Mouse (Mus musculus) right cerebral cortex, postnatal 10 days (tissue): ENCODE results near the gene Vcl.
A peak's percentile ranks its signal among the peaks of the same experiment; 100 is the strongest.

Experiments
- DNase-seq, 2 experiments: peaks; one replicate each; pipeline ENCODE4 v3.0.0; 2021; ENCODE audit warnings: low spot score in 2 of 2

The Vcl gene

DNA sequence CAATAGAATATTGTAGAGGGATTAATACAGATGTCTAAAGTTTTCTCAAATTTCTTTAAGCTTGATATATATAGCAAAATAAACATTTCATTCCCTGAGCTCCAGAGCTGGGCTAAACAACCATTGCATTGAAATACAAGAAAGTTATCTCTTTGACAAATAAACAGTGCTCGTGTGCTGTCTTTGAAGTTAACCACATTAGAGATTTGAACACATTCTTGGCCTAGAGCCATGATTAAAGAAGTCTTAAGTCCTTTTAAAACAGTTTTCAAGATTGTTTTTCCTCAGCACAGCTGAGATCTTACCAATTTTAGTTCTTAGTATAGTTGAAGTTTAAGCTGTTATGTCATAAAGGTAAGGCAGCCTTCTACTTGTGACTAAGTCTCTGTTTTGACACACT is 135.1 kb downstream of the Vcl start:
- no peak for DNase-seq

DNA sequence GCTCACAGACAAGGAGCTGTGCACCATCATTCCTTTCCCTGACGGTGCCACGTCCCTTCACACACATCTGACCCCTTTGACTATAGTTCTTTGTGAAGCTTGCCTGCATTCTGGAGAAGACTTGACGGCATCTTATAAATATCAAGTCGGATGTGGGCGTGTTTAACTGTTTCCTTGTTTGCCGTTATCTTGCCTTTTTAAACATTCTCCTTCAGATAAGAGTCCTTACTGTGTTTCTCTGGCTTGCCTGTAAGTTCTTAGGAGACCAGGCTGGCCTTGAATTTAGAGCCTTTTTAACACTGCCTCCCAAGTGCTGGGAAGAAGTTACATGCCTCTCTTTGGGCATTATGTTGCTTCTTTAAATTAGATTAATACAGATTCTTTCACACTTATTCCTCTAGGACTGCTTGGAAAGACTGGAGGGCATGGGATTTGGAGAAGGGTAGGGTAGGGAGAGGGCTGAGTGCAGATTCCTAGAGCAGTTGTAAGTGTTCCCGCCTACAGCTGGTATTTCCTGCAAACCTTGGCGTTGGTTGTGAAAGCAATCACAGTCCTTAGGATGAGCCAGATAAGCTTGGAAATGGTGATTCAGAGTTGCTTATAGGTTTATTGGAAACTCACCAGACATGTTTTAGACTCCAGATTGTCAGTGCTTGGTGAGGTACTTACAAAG is 136.4 kb downstream of the Vcl start:
- no peak for DNase-seq

DNA sequence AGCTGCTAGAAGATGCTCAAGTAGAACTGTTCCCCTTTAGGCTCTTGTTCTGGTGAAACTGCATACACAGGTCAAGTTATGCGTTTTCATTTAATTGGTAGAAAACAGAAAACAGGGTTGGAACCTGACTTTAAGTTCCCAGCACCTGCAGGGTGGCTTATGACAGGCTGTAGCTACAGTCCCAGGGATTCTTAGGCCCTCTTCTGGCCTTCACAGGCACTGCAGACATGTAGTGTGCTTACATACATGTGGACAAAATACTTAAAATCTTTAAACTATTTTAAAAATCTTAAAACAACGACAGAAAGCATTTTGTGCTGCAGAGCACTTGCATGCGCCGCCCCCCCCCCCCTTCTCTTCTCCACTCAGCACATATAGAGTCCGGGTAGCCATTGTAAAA is 140.4 kb downstream of the Vcl start:
- no peak for DNase-seq

DNA sequence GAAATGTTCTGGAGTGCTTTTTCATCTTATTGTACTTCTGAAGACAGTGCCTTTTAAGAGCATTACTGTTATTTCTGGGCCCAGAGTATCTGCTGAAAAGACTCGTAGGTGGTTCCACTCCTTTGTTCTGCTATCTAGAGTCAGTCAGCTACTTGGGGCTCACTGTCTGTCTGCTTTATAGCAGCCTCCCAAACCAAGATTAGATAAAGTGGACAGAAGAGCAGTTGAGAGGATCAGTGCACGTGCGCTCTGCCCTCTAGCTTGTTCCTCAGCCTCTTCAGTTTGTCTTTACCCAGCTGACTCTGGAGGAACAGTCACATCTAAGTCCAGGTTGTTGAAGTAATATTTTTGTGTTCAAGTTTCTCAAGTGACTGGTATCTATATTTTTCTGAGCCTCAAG is 144.8 kb downstream of the Vcl start:
- no peak for DNase-seq

DNA sequence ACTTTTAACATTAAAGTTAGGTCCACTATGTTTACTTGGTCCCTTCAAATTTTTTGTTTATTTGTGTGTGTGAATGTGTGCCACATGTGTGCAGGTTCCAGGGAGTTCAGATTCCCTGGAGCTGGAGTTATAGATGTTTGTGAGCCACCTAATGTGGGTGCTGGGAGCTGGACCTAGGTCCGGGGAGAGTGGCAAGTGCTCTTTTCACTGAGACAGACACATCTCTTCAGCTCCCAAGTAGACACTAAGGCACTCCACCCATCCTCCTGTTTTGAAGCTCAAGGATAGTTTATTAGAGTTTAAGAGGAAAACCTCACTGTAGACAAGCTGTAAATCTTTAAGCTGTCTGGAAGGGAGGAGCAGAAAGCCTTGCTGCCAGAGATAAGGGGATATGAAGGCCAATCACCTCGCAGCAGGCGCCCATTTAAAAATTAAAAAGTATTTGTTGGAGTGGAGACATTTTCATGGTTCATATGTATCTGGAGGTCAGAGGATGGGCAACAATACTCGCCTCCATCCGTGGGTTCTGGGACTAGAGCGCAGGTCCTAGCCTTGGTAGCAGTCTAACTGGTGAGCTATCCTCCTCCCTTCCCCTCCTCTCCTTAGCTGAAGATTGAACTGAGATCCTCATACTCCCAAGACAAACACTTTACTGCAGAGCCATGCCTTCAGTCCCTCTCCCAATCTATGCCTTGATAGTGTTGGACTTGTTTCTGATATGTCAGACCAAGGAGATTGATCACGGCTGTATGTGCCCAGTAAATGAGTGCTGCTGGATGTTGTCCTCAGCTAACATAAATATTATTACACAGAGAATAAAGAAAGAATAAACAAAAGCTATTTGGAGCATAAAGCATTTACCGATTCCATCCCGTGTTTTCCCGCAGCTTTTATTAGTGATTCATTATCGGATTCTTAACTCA is 145.5 kb downstream of the Vcl start:
- no peak for DNase-seq

DNA sequence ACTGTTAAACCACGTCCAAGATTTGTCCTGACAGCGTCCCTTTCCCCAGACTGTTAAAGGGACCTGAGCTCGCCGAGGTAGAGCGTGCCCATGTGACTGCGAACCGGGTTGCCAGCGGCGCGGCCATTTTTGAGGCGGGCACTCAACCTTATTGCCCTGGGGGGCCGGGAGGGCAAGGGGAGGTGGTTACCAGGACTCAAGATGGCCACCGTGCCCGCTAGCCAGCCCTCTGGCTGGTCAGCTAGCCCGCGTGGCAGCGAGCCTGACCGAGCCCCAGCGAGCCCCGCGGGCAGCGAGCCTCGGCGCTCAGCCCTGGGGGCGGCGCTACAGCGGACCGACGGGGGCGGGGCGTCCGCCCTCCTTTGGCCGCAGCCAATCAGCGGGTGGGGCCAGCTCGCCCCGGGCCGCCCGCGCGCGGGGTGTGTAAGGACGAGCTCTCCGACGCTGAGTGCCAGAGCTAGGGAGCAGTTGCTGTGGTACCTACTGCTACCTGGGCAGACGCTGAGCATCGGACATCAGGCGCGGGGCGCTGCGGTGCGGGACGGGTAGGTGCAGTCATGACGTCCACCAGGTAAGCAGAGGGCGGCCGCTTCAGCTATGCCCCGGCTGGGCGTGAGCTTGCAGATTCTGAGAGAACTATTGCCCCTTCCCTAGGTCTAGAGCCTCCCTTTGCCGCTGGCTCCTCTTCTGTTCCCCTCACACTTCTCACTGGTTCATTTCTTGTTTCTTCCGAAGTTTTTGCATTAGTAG is 146.7 kb downstream of the Vcl start:
- DNase-seq = peak; percentile 90 to 91

DNA sequence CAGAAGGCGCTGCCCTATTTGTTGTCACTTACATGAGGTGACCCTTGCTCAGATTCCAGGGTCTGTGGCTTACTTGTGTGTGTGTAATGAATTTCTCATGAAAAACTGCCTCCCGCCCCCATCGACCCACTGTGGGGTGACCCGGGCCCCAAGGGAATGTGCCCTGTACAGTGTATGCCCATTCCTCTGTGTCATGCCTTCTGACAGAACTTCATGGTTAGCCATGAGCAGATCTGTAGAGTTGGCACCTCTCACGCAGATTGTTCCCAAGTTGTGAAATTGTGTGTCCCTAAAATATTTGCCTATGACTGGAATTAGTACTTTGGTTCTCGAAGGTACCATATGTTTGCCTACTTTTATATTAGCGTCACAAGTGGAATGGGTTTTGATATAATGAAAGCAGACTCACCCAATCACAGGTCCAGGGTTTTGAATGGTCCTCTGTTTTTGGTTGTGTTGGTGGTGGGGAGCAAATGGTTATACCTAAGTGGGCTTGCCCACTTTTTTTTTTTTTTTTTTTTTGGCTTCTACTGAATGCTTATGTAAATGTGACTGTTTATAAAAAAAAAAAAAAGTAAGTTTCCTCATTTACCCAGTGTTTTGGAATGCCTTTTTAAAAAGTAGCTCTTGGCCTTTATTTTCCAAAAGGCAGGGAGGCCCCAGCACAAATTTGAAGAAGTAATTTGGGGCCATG is 147.4 kb downstream of the Vcl start:
- no peak for DNase-seq

DNA sequence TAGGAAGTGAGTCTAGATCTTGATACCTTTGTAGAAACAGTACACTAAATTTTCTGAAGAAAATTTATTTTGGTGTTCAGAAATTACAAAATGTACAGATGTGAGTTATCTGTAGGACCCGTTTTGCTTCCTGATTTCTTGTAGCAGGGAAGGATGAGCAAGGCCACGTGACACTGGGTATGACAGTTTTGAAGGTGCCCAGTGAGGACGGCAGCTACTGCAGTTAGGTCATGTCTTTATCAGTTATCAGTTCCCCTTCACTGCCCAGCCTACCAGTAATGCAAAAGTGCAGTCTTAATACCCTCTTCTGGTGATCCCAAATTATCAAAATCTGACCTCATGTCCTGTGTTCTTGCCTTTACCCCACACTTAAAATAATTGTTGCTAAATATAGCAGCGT is 148.7 kb downstream of the Vcl start:
- no peak for DNase-seq

DNA sequence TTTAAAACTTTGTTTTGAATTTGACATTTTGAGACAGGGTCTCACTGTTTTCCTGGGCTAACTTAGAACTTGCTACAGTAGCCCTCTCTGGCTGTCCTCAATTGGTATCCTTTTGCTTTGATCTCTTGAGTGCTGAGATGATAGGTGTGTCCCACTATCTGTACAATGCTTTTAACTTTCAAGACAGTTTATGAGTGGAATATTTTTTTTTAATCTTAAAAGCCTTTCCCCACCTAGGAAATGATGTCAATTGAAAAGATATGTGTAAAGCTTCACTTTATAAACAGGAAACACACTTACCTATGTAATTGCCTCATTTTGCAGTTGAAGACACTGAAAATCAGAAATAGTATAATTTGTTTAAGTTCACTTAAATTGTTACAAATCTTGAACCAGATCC is 149.3 kb downstream of the Vcl start:
- no peak for DNase-seq

DNA sequence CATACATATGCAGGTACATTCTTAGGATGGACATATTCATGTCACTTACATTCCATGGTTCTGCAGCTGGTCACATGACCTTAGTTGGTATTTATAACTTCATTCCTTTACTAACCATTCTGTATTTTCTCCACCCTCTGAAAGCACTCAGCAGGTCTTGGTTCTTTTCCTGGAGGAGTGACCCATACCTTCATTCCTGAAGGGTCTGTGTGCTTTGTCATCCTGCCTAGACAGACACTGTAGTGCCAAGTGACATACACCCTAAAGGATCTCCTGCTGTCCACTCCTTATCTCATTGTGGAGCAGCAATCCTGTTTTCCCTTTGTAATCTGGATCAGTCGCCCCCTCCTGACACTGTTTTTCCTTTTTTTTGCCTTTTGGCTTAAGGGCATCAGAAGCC is 153.6 kb downstream of the Vcl start:
- DNase-seq = no peak
